16 mouse cellular contexts compared by ENCODE assay signal in the genomic region with DNA sequence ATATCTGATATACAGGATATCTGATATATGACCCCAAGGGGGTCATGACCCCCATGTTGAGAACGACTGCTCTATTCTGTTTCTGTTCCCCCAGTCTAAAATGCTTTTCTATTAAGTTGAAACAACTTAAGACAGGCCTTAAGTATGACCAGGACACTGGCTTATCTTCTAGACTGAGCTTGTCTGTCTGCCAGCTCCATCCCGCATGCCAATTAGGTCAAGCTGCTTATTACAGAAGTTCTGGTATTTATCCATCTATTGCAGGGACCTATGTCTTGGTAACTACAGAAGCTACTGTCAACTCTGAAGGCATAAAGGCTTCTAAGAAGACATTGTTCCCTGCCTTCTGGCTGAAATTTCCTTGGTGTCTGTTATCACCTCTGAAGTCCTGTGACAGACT.
DNase-seq lines count a peak whose midpoint lies in the region; ATAC-seq and TF ChIP-seq lines count a peak whose summit lies in the region.
"Had no signal": no experiment of that assay in that cellular context is flagged by ENCODE, and none has a peak within 500 bp of the region (broad histone marks: within the 10 kb centered on the region; RNA-seq: fewer than 3 reads in every experiment).

No protein-coding gene starts in this region.

- peak; percentile 69 for DNase-seq in gastrocnemius, adult 2 months
- DNase-seq in gastrocnemius, postnatal 10 days: no peak
- DNase-seq in liver, adult 2 months (ENCODE audit: extremely low read depth, low read depth, low spot score): peak; percentile 48
- no peak for DNase-seq in liver, embryonic 11.5 days (ENCODE audit: low spot score)
- DNase-seq in adrenal gland, adult 8-10 months: peak; percentile 6
- peak; percentile 13 for DNase-seq in adrenal gland, postnatal 25 days
- no peak for DNase-seq in right cerebral cortex, postnatal 4 days
- DNase-seq: kidney, adult 8-10 months; kidney, postnatal 36 days; layer of hippocampus, adult 9-11 months; thymus, postnatal 4 days had no signal

- no peaks in the 10 kb centered on the region for H3K79me2 ChIP-seq in liver, adult 2 months (ENCODE audit: control insufficient read depth, insufficient read depth, low read length)

- no peaks in the 10 kb centered on the region for H3K36me3 ChIP-seq in liver, adult 2 months (ENCODE audit: control insufficient read depth, insufficient read depth, low read length)
- H3K36me3 ChIP-seq in liver, embryonic 11.5 days (ENCODE audit: control insufficient read depth, insufficient read depth, low read length): no peaks in the 10 kb centered on the region
- H3K36me3 ChIP-seq: embryonic facial prominence, embryonic 12.5 days; hindbrain, embryonic 10.5 days; limb, embryonic 13.5 days; midbrain, embryonic 13.5 days had no signal

- TF ChIP-seq CTCF in gastrocnemius, adult 2 months (IDR thresholded peaks at IDR 0.05): no peak
- TF ChIP-seq CTCF in liver, adult 2 months (IDR thresholded peaks at IDR 0.05; ENCODE audit: low read depth, low read length): no peak

- H3K27me3 ChIP-seq in liver, adult 2 months (ENCODE audit: control insufficient read depth, insufficient read depth, low read length): no peaks in the 10 kb centered on the region
- no peaks in the 10 kb centered on the region for H3K27me3 ChIP-seq in liver, embryonic 11.5 days (replicated peaks; ENCODE audit: control insufficient read depth, insufficient read depth, low read length)
- H3K27me3 ChIP-seq: embryonic facial prominence, embryonic 12.5 days; limb, embryonic 13.5 days; midbrain, embryonic 13.5 days had no signal

- H3K4me3 ChIP-seq in gastrocnemius, adult 2 months: no peak overlapping the region
- no peak overlapping the region for H3K4me3 ChIP-seq in liver, adult 2 months (ENCODE audit: insufficient read depth, low read depth, low read length)
- no peak overlapping the region for H3K4me3 ChIP-seq in liver, embryonic 11.5 days (ENCODE audit: low read depth, low read length)
- H3K4me3 ChIP-seq: embryonic facial prominence, embryonic 12.5 days; hindbrain, embryonic 10.5 days; limb, embryonic 13.5 days; midbrain, embryonic 13.5 days had no signal

- 72% methylated on average over 2 of the region's 2 CpGs for WGBS in liver, adult 2 months
- 54% methylated on average over 2 of the region's 2 CpGs for WGBS in liver, embryonic 11.5 days

- H3K27ac ChIP-seq in gastrocnemius, adult 2 months: no peak overlapping the region
- no peak overlapping the region for H3K27ac ChIP-seq in liver, adult 2 months (replicated peaks; ENCODE audit: insufficient read depth, low read depth, low read length)
- H3K27ac ChIP-seq in liver, embryonic 11.5 days (ENCODE audit: low read depth, low read length): no peak overlapping the region
- H3K27ac ChIP-seq: embryonic facial prominence, embryonic 12.5 days; hindbrain, embryonic 10.5 days; limb, embryonic 13.5 days; midbrain, embryonic 13.5 days had no signal

- H3K9me3 ChIP-seq in liver, embryonic 11.5 days (ENCODE audit: control insufficient read depth, low read length): no peaks in the 10 kb centered on the region
- H3K9me3 ChIP-seq: embryonic facial prominence, embryonic 12.5 days; hindbrain, embryonic 10.5 days; limb, embryonic 13.5 days; midbrain, embryonic 13.5 days had no signal

- H3K4me1 ChIP-seq in liver, adult 2 months (ENCODE audit: control insufficient read depth, insufficient read depth, low read length): no peaks in the 10 kb centered on the region
- H3K4me1 ChIP-seq in liver, embryonic 11.5 days (replicated peaks; ENCODE audit: control insufficient read depth, insufficient read depth, low read length): no peaks in the 10 kb centered on the region
- H3K4me1 ChIP-seq: embryonic facial prominence, embryonic 12.5 days; midbrain, embryonic 13.5 days had no signal

- intact Hi-C loops in gastrocnemius, adult 2 months (cut with DNase I): no loop called here

- no peak overlapping the region for H3K9ac ChIP-seq in liver, adult 2 months (ENCODE audit: low read depth, low read length)
- H3K9ac ChIP-seq in liver, embryonic 11.5 days (ENCODE audit: low read depth, low read length): no peak overlapping the region
- H3K9ac ChIP-seq: embryonic facial prominence, embryonic 12.5 days; limb, embryonic 13.5 days; midbrain, embryonic 13.5 days had no signal

- H3K4me2 ChIP-seq in liver, embryonic 11.5 days: no peak overlapping the region
- H3K4me2 ChIP-seq: embryonic facial prominence, embryonic 12.5 days; limb, embryonic 13.5 days; midbrain, embryonic 13.5 days had no signal

- ATAC-seq in liver, embryonic 11.5 days (replicated peaks; ENCODE audit: low FRiP score): no peak
- ATAC-seq in erythroid progenitor cell, adult 5-6 weeks (replicated peaks; ENCODE audit: low FRiP score, poor library complexity, severe bottlenecking): no peak
- ATAC-seq: midbrain, embryonic 13.5 days had no signal

- TF ChIP-seq POLR2A in liver, adult 2 months (IDR thresholded peaks at IDR 0.05; ENCODE audit: extremely low read depth, insufficient read depth, low read length): no peak

Comparison
In these comparisons a context has a peak if more than half of its experiments do, and no peak if none do; other contexts are left out.
1. DNase-seq: peak in gastrocnemius, adult 2 months (single experiment), liver, adult 2 months (single experiment), adrenal gland, adult 8-10 months (single experiment) and adrenal gland, postnatal 25 days (single experiment); none in gastrocnemius, postnatal 10 days (single experiment), liver, embryonic 11.5 days (single experiment) and right cerebral cortex, postnatal 4 days (single experiment).